Mouse (Mus musculus): ENCODE measurements around the gene Snx1. TPM values are rescaled to one million over a fixed set of nuclear protein-coding genes. Genes with fewer than 3 reads are reported as not detected.
A peak's percentile ranks its signal among the peaks of the same experiment; 100 is the strongest.

The Snx1 gene
- polyA plus RNA-seq, 1 experiment = 59.1 TPM

- 59% methylated on average over 4 of the region's 4 CpGs for WGBS
- DNase-seq = peak; percentile 49
- TF ChIP-seq CTCF (IDR thresholded peaks at IDR 0.05; ENCODE audit: borderline replicate concordance, control insufficient read depth, extremely low read depth, insufficient read depth, low read length, poor library complexity) = peak; percentile 28; the same call in 1 of the 2 replicates
- TF ChIP-seq POLR2A (IDR thresholded peaks at IDR 0.05; ENCODE audit: control insufficient read depth, extremely low read depth, insufficient read depth, low read length, poor library complexity) = no peak
- Histone ChIP-seq H3K36me3 (ENCODE audit: control insufficient read depth, insufficient read depth, low read length) (peaks cover 37% of the 10 kb centered on the region), H3K27ac (ENCODE audit: control insufficient read depth, insufficient read depth, low read length) (no peak overlapping the region), H3K27me3 (ENCODE audit: control insufficient read depth, insufficient read depth, low read length) (no peaks in the 10 kb centered on the region), H3K4me3 (ENCODE audit: control insufficient read depth, insufficient read depth, low read length) (no peak overlapping the region), H3K4me1 (replicated peaks; ENCODE audit: control insufficient read depth, insufficient read depth, low read length) (no peaks in the 10 kb centered on the region)
These were observed 9.6 kb upstream of the Snx1 start for GRCm38 (mm10) chr9:66135967-66136366.

GRCm38 (mm10) chr9:66131466-66131865, 5.1 kb upstream of the Snx1 start:
- no peak for DNase-seq
- Histone ChIP-seq H3K4me3 (ENCODE audit: control insufficient read depth, insufficient read depth, low read length) (no peak overlapping the region), H3K36me3 (ENCODE audit: control insufficient read depth, insufficient read depth, low read length) (peaks cover 9% of the 10 kb centered on the region), H3K27ac (ENCODE audit: control insufficient read depth, insufficient read depth, low read length) (no peak overlapping the region), H3K4me1 (replicated peaks; ENCODE audit: control insufficient read depth, insufficient read depth, low read length) (no peaks in the 10 kb centered on the region), H3K27me3 (ENCODE audit: control insufficient read depth, insufficient read depth, low read length) (no peaks in the 10 kb centered on the region)
- WGBS = 85% methylated on average over 2 of the region's 2 CpGs
- no peak for TF ChIP-seq POLR2A (IDR thresholded peaks at IDR 0.05; ENCODE audit: control insufficient read depth, extremely low read depth, insufficient read depth, low read length, poor library complexity)
- TF ChIP-seq CTCF (IDR thresholded peaks at IDR 0.05; ENCODE audit: borderline replicate concordance, control insufficient read depth, extremely low read depth, insufficient read depth, low read length, poor library complexity) = no peak

- TF ChIP-seq CTCF (IDR thresholded peaks at IDR 0.05; ENCODE audit: borderline replicate concordance, control insufficient read depth, extremely low read depth, insufficient read depth, low read length, poor library complexity) (no peak), POLR2A (IDR thresholded peaks at IDR 0.05; ENCODE audit: control insufficient read depth, extremely low read depth, insufficient read depth, low read length, poor library complexity) (no peak)
- peaks cover 4% of the 10 kb centered on the region; the same call in 1 of the 2 replicates for H3K36me3 ChIP-seq (ENCODE audit: control insufficient read depth, insufficient read depth, low read length)
- H3K4me1 ChIP-seq (replicated peaks; ENCODE audit: control insufficient read depth, insufficient read depth, low read length) = peaks cover 6% of the 10 kb centered on the region
- H3K27ac ChIP-seq (ENCODE audit: control insufficient read depth, insufficient read depth, low read length) = no peak overlapping the region
- no peaks in the 10 kb centered on the region for H3K27me3 ChIP-seq (ENCODE audit: control insufficient read depth, insufficient read depth, low read length)
- no peak for DNase-seq
- WGBS = 96% methylated on average over 4 of the region's 4 CpGs
- H3K4me3 ChIP-seq (ENCODE audit: control insufficient read depth, insufficient read depth, low read length) = no peak overlapping the region
These were observed 1.5 kb upstream of the Snx1 start for GRCm38 (mm10) chr9:66127884-66128283.

- Histone ChIP-seq H3K27ac (ENCODE audit: control insufficient read depth, insufficient read depth, low read length) (peak overlapping the region; percentile 32; the same call in 1 of the 2 replicates), H3K4me3 (ENCODE audit: control insufficient read depth, insufficient read depth, low read length) (peak overlapping the region; percentile 80), H3K4me1 (replicated peaks; ENCODE audit: control insufficient read depth, insufficient read depth, low read length) (peaks cover 6% of the 10 kb centered on the region), H3K27me3 (ENCODE audit: control insufficient read depth, insufficient read depth, low read length) (no peaks in the 10 kb centered on the region), H3K36me3 (ENCODE audit: control insufficient read depth, insufficient read depth, low read length) (no peaks in the 10 kb centered on the region; the same call in 1 of the 2 replicates)
- 16% methylated on average over 6 of the region's 6 CpGs for whole genome bisulfite sequencing
- no peak for DNase-seq
- no peak for TF ChIP-seq POLR2A (IDR thresholded peaks at IDR 0.05; ENCODE audit: control insufficient read depth, extremely low read depth, insufficient read depth, low read length, poor library complexity)
- no peak for TF ChIP-seq CTCF (IDR thresholded peaks at IDR 0.05; ENCODE audit: borderline replicate concordance, control insufficient read depth, extremely low read depth, insufficient read depth, low read length, poor library complexity)
These were observed 783 bp upstream of the Snx1 start for GRCm38 (mm10) chr9:66127193-66127546.

- no peak for TF ChIP-seq POLR2A (IDR thresholded peaks at IDR 0.05; ENCODE audit: control insufficient read depth, extremely low read depth, insufficient read depth, low read length, poor library complexity)
- TF ChIP-seq CTCF (IDR thresholded peaks at IDR 0.05; ENCODE audit: borderline replicate concordance, control insufficient read depth, extremely low read depth, insufficient read depth, low read length, poor library complexity) = no peak
- DNase-seq = peak; percentile 14
- Histone ChIP-seq H3K36me3 (ENCODE audit: control insufficient read depth, insufficient read depth, low read length) (no peaks in the 10 kb centered on the region), H3K4me1 (replicated peaks; ENCODE audit: control insufficient read depth, insufficient read depth, low read length) (peaks cover 6% of the 10 kb centered on the region), H3K4me3 (ENCODE audit: control insufficient read depth, insufficient read depth, low read length) (peak overlapping the region; percentile 10; the same call in 1 of the 2 replicates), H3K27me3 (ENCODE audit: control insufficient read depth, insufficient read depth, low read length) (no peaks in the 10 kb centered on the region), H3K27ac (ENCODE audit: control insufficient read depth, insufficient read depth, low read length) (peak overlapping the region; percentile 83)
- WGBS = 22% methylated on average over 12 of the region's 12 CpGs
These were observed 588 bp downstream of the Snx1 start for GRCm38 (mm10) chr9:66125543-66126455.

- peak overlapping the region; percentile 60 for H3K4me3 ChIP-seq (ENCODE audit: control insufficient read depth, insufficient read depth, low read length)
- H3K27me3 ChIP-seq (ENCODE audit: control insufficient read depth, insufficient read depth, low read length) = no peaks in the 10 kb centered on the region
- DNase-seq = peak; percentile 98
- H3K4me1 ChIP-seq (replicated peaks; ENCODE audit: control insufficient read depth, insufficient read depth, low read length) = peaks cover 6% of the 10 kb centered on the region
- TF ChIP-seq CTCF (IDR thresholded peaks at IDR 0.05; ENCODE audit: borderline replicate concordance, control insufficient read depth, extremely low read depth, insufficient read depth, low read length, poor library complexity) (peak; percentile 58; the same call in 1 of the 2 replicates), POLR2A (IDR thresholded peaks at IDR 0.05; ENCODE audit: control insufficient read depth, extremely low read depth, insufficient read depth, low read length, poor library complexity) (peak; percentile 88)
- no peaks in the 10 kb centered on the region for H3K36me3 ChIP-seq (ENCODE audit: control insufficient read depth, insufficient read depth, low read length)
- WGBS = 17% methylated on average over 33 of the region's 33 CpGs
- peak overlapping the region; percentile 83; the same call in 1 of the 2 replicates for H3K27ac ChIP-seq (ENCODE audit: control insufficient read depth, insufficient read depth, low read length)
These were observed 1.5 kb downstream of the Snx1 start for GRCm38 (mm10) chr9:66124681-66125542.

Data from thymus, adult 2 months (tissue).